Mouse (Mus musculus) lung, embryonic 16.5 days (tissue): ENCODE data around the gene Arhgap6. TPM values are rescaled to one million over a fixed set of nuclear protein-coding genes. Genes with fewer than 3 reads are reported as not detected.
A peak's percentile ranks its signal among the peaks of the same experiment; 100 is the strongest.

Experiments
- ATAC-seq: fragments of 200-750 bp; cut with Nextera tagmentation; 2 replicates; pipeline ENCODE4 v1.8.0; 2017; ENCODE audit warnings: low read depth, mild to moderate bottlenecking, moderate library complexity
- H3K27ac ChIP-seq: fragments of 300-500 bp; sonication (generic); 2 replicates; pipeline ENCODE4 v1.5.1; 2014; ENCODE audit warnings: mild to moderate bottlenecking, control low read depth, low read length
- H3K27me3 ChIP-seq: fragments of 300-500 bp; sonication (generic); 2 replicates; pipeline ENCODE4 v1.6.1; 2014; ENCODE audit warnings: low read depth, low read length, mixed read lengths; ENCODE audit not compliant: control insufficient read depth, insufficient read depth
- H3K36me3 ChIP-seq: fragments of 300-500 bp; sonication (generic); 2 replicates; pipeline ENCODE4 v1.6.1; 2014; ENCODE audit warnings: low read length; ENCODE audit not compliant: control insufficient read depth, insufficient read depth
- H3K4me1 ChIP-seq: fragments of 300-500 bp; sonication (generic); replicated peaks from 2 replicates; pipeline ENCODE4 v1.6.1; 2014; ENCODE audit warnings: low read length, mixed read lengths; ENCODE audit not compliant: control insufficient read depth, insufficient read depth
- H3K4me2 ChIP-seq: fragments of 300-500 bp; sonication (generic); 2 replicates; pipeline ENCODE4 v1.6.1; 2014; ENCODE audit warnings: low read depth, low read length, control low read depth
- H3K4me3 ChIP-seq: fragments of 300-500 bp; sonication (generic); 2 replicates; pipeline ENCODE4 v1.5.1; 2014; ENCODE audit warnings: mild to moderate bottlenecking, low read length, control low read depth
- H3K9ac ChIP-seq: fragments of 300-500 bp; sonication (generic); 2 replicates; pipeline ENCODE4 v1.6.1; 2014; ENCODE audit warnings: low read length, control low read depth
- H3K9me3 ChIP-seq: fragments of 300-500 bp; sonication (generic); 2 replicates; pipeline ENCODE4 v1.6.1; 2016; ENCODE audit warnings: low read length; ENCODE audit not compliant: control insufficient read depth
- WGBS: fragments of 180-500 bp; shearing (Covaris S2); extraction: QIAGEN DNeasy Blood & Tissue Kit; methylation state at CpG from one replicate; pipeline ENCODE4 v1.1.7; 2014; 5-methylcytosine and 5-hydroxymethylcytosine counted together
- polyA plus RNA-seq: library from polyadenylated mRNA; unstranded; fragments of >200 nt; fragmentation: Nextera tagmentation; extraction: Ambion mirVana; gene quantifications from 2 replicates; pipeline ENCODE4 v1.2.1, GENCODE M21; 2015

Gene Arhgap6
- polyA plus RNA-seq, result 13.1 and 13.7 TPM in 2 replicates

DNA sequence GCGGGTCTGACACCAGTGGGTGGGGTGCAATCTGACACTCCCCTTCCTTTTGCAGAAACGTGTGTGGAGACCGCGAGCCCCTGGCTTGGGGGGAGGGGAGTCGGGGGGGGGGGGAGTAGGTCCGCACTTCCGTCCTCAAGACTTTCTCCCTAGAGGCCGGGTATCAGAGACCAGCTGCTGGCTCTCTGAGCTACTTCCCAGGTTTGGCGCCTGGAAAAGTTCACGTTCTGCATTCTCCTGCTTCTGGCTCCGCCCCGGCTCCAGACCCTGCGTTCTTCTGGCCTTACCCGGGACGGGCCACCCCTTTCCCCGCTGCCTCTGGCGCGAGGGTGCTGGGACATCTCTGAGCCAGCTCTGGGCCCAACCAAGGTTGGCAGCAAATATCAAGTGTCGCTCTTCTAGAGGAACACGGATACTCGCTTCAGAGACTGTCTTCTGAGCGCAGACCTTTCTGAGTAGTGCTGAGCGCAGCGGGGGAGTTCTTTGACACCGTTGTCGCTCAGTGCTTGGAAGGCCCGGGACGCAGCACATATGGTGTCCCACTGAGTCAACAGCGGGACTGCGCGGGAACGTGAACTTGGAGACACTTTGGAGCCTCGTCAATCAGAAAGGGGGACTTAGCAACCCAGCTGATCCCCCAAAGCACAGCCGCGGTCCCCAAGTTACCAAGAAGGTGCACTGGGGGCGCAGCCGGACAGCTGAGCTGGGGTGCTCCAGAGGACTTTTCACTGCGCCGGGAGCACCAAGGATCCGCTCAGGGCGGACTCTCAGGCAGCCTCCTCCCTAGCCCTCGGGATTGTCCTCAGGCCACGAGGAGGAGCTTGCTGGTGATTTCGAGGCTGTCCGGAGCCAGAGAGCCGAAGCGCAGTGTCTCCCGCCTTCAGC, at the start of gene Arhgap6:
Gene Arhgap6 (plus strand): TSS at position 126 of the 885 bp plus-strand sequence.
- peak; percentile 88 for ATAC-seq
- Histone ChIP-seq H3K9ac (peak within 1 kb of the TSS; percentile 59), H3K9me3 (no peaks in the 10 kb centered on the region), H3K4me3 (peak within 1 kb of the TSS; percentile 53), H3K27me3 (peaks cover 8% of the 10 kb centered on the region; the same call in 1 of the 2 replicates), H3K4me1 (no peaks in the 10 kb centered on the region), H3K36me3 (no peaks in the 10 kb centered on the region), H3K4me2 (peak within 1 kb of the TSS; percentile 81), H3K27ac (peak within 1 kb of the TSS; percentile 69)
- WGBS, result 20% methylated on average over 47 of the region's 48 CpGs

DNA sequence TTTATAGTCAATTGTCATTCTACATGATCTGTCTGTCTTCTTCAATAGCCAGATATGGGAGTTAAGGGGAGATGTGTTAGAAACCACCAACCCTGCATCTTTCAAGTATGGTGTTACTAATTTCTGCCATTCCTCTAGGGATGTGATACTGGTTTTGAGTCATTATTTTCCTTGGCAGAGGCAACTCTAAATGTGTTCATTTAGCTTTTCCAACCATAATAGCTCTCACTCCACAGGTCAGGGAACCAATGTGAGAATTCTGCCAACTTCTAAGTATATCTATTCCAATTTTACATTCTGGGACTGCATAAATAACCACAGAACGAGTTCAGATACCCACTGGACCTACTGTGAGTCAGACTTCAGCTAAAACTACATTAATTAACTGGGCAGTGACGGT, 47.9 kb upstream of the Arhgap6 start:
- WGBS, result 40% methylated on average over 2 of the region's 2 CpGs
- H3K27me3 ChIP-seq, result no peaks in the 10 kb centered on the region
- H3K27ac ChIP-seq, result no peak overlapping the region
- no peak overlapping the region for H3K4me2 ChIP-seq
- no peaks in the 10 kb centered on the region for H3K9me3 ChIP-seq
- H3K4me1 ChIP-seq, result no peaks in the 10 kb centered on the region
- H3K9ac ChIP-seq, result no peak overlapping the region
- no peak overlapping the region for H3K4me3 ChIP-seq
- no peaks in the 10 kb centered on the region for H3K36me3 ChIP-seq
- no peak for ATAC-seq

DNA sequence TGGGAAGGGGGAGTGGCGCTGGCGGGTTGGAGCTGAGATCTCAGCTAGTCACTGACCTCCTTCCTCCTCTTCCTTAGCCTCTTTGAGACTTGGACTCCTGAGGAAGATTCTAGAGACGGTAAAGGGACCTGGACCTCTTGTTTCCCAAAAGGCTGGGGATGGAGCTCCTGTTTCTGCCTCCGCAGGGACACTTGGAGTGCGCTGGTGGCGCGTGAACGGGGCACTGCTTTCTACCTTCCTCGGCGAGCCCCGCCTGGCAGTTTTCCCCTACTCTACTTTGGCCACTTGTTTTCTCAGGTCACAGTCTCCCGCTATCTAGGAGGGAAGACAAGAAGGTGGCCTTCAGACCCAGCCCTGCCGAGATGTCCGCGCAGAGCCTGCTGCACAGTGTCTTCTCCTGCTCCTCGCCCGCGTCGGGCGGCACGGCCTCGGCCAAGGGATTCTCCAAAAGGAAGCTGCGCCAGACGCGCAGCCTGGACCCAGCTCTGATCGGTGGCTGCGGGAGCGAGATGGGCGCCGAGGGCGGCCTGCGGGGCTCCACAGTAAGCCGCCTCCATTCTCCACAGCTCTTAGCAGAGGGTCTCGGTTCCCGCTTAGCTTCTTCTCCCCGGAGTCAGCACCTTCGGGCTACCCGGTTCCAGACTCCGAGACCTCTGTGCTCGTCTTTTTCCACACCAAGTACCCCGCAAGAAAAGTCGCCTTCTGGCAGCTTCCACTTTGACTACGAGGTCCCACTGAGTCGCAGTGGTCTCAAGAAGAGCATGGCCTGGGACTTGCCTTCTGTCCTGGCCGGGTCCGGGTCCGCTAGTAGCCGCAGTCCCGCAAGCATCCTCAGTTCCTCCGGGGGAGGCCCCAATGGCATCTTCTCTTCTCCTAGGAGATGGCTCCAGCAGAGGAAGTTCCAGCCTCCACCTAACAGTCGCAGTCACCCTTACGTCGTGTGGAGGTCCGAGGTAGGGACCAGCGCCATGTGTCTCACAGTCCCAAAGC, 1.3 kb downstream of the Arhgap6 start:
- H3K27me3 ChIP-seq, result peaks cover 8% of the 10 kb centered on the region; the same call in 1 of the 2 replicates
- no peaks in the 10 kb centered on the region for H3K9me3 ChIP-seq
- WGBS, result 14% methylated on average over 52 of the region's 55 CpGs

DNA sequence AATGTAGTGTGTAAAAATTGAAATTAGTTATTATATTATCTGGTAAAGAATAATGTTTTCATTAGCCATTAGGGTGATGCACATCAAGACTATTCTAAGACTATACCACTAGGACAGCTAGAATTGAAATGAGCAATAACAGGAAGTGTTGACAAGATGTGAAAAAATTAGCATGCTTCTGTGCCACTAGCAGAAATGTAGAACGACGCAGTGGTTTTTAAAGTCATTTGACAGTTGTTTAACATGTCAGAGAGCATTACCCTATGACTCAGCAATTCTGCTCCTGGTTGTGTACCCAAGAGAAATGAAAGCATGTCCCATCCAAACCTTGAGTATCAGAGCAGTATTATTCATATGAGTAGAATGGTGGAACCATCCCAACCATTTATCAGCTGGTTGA, 9.8 kb downstream of the Arhgap6 start:
- H3K4me2 ChIP-seq, result no peak overlapping the region
- no peak overlapping the region for H3K4me3 ChIP-seq

More for the DNA sequence above, 1.3 kb downstream of the Arhgap6 start:
- no peak overlapping the region; the same call in 1 of the 2 replicates for H3K27ac ChIP-seq
- H3K4me1 ChIP-seq, result no peaks in the 10 kb centered on the region
- H3K4me2 ChIP-seq, result peak overlapping the region; percentile 81
- H3K36me3 ChIP-seq, result no peaks in the 10 kb centered on the region
- H3K4me3 ChIP-seq, result peak overlapping the region; percentile 53
- peak overlapping the region; percentile 59 for H3K9ac ChIP-seq
- ATAC-seq, result peak; percentile 45; the same call in 1 of the 2 replicates

DNA sequence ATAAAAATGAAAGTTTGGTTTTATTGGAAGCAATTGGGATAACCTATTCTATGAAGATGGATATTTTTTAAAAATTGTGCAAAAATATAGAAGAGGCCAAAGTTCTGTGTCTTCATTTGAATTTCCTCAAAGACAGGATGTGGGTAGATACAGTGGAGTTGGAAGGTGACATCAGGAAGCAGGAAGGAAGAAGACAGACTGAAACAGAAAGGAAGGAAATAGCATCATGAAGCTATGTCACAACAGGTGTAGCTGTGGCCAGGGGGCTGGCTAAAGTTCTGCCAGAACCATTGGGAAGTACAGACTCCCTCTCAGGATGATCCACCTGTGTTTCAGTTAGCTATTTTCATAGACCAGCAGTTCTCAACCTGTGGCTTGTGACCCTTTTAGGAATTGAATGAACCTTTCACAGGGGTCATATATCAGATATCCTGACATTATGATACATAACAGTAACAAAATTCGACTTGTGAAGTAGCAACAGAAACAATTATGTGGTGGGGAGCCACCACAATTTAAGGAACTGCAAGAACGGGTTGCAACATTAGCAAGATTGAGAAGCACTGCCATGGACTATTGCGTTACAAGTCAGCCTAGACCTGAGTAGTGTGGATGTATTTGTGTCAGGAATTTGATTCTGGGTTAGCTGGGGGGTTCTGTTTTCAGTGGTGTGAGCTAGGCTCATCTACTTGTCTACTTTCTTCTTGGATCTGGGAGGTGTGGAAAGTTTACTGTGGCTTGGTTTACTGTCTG, 15.8 kb downstream of the Arhgap6 start:
- no peak for ATAC-seq
- 71% methylated on average over 3 of the region's 3 CpGs for WGBS
- Histone ChIP-seq H3K4me2 (no peak overlapping the region), H3K4me3 (no peak overlapping the region), H3K27ac (no peak overlapping the region), H3K4me1 (no peaks in the 10 kb centered on the region), H3K27me3 (no peaks in the 10 kb centered on the region), H3K9ac (no peak overlapping the region), H3K9me3 (no peaks in the 10 kb centered on the region), H3K36me3 (no peaks in the 10 kb centered on the region)

More for the DNA sequence above, 9.8 kb downstream of the Arhgap6 start:
- WGBS, result 77% methylated on average over 2 of the region's 2 CpGs
- Histone ChIP-seq H3K27ac (no peak overlapping the region), H3K9ac (no peak overlapping the region), H3K4me1 (no peaks in the 10 kb centered on the region), H3K36me3 (no peaks in the 10 kb centered on the region), H3K9me3 (no peaks in the 10 kb centered on the region), H3K27me3 (no peaks in the 10 kb centered on the region)
- no peak for ATAC-seq

DNA sequence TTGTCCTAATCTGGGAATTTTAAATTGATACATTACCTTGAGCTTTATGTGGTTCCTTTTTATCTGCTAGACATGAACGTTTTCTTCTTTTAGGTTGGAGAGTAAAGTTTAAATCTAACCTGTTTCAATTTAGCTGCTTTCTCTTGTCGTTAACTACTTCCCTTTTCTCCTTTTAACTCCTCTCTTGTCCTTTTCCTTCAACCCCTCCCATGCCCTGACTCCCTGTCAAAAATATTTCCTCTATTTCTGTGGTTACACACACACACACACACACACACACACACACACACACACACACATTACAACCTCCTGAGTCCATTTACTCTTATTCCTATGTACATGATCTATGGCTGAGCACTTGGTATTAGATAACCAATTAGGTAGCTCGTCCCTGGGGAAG, 24.0 kb downstream of the Arhgap6 start:
- no peak for ATAC-seq
- WGBS, result 58% methylated on average over 3 of the region's 3 CpGs
- Histone ChIP-seq H3K4me3 (no peak overlapping the region), H3K36me3 (no peaks in the 10 kb centered on the region), H3K4me2 (no peak overlapping the region), H3K9me3 (no peaks in the 10 kb centered on the region), H3K27ac (no peak overlapping the region), H3K9ac (no peak overlapping the region), H3K4me1 (no peaks in the 10 kb centered on the region), H3K27me3 (no peaks in the 10 kb centered on the region; the same call in 1 of the 2 replicates)

DNA sequence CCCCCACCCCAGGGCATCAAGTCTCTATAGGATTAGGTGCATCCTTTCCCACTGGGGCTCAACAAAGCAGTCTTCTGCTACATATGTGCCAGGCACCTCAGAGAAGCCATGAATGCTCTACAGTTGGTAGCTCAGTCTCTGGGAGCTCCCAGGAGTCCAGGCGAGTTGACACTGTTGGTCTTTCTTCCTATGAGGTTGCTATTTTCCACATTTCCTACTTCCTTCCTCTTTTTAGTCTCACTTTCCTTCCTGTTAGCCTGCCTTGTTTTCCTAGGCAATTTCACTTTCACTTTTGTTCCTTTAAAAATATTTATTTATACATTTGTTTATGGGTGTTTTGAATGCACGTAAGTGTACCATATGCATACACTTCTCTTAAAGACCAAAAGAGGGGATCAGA, 29.3 kb downstream of the Arhgap6 start:
- H3K4me1 ChIP-seq, result no peaks in the 10 kb centered on the region
- ATAC-seq, result no peak
- WGBS, result 80% methylated on average over 2 of the region's 2 CpGs
- H3K9ac ChIP-seq, result no peak overlapping the region
- H3K4me2 ChIP-seq, result no peak overlapping the region
- H3K27me3 ChIP-seq, result no peaks in the 10 kb centered on the region; the same call in 1 of the 2 replicates
- H3K27ac ChIP-seq, result no peak overlapping the region
- H3K9me3 ChIP-seq, result no peaks in the 10 kb centered on the region
- no peaks in the 10 kb centered on the region for H3K36me3 ChIP-seq
- no peak overlapping the region for H3K4me3 ChIP-seq

DNA sequence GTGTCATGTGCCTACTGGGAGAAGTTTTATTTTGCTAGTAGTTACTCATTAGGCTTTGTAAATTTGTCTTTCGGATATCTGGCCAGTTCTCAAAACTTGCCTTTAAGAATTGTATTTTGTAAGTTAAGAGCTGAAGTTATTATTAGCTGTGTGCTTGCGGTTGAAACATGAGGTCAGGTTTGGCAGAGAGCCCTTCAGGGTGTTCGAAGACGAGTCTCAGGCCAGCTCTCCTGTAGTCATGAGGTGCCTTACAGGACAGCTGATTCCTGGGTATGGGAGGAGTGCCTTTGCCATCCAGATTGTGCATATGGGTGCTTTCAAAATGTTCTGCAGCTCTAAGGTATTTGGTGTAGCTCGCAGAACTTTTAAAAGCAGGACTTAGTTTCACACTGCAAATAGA, 37.4 kb downstream of the Arhgap6 start:
- Histone ChIP-seq H3K27me3 (peaks cover 2% of the 10 kb centered on the region; the same call in 1 of the 2 replicates), H3K9me3 (no peaks in the 10 kb centered on the region), H3K36me3 (no peaks in the 10 kb centered on the region), H3K4me1 (no peaks in the 10 kb centered on the region), H3K9ac (no peak overlapping the region), H3K4me3 (no peak overlapping the region), H3K4me2 (no peak overlapping the region), H3K27ac (no peak overlapping the region)
- ATAC-seq, result no peak
- WGBS, result 53% methylated on average over 5 of the region's 5 CpGs
